Mouse (Mus musculus) embryo, embryonic 11.5 days (tissue): ENCODE data around the gene Gh.
A peak's percentile ranks its signal among the peaks of the same experiment; 100 is the strongest.
"Not testable (repeated sequence)": the region's sequence is repeated elsewhere in the genome, so short reads cannot be mapped to it uniquely, and the experiment has no call there.

Experiments used
- DNase-seq: peaks from one replicate; pipeline ENCODE4 v3.0.0-alpha.2; 2012; ENCODE audit warnings: low read depth, low spot score

The Gh gene

DNA sequence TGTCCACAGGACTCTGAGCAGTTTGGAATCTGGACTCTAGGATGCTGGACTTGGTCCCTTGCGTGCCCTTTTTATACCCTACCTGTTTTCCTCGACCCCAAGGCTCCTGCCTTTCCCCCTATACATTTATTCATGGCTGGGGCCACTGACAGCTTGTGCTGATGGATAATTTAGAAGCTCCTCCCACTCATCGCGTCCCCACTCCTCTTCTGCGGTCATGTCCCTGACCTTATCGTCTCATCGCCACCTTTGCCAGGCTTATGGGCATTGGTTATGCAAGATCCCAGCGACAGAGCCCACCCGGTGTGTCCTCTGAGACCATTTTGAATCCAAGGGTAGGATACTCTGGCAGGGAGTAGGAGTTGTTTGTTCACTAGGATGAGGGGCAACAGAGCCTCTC is at the start of gene Gh:
TSS of gene Gh (minus strand) at position 101 of the 400 bp plus-strand sequence.
- DNase-seq: no peak

- no peak for DNase-seq
Observed at GRCm38 (mm10) chr11:106351253-106351652, 49.6 kb upstream of the Gh start.

DNA sequence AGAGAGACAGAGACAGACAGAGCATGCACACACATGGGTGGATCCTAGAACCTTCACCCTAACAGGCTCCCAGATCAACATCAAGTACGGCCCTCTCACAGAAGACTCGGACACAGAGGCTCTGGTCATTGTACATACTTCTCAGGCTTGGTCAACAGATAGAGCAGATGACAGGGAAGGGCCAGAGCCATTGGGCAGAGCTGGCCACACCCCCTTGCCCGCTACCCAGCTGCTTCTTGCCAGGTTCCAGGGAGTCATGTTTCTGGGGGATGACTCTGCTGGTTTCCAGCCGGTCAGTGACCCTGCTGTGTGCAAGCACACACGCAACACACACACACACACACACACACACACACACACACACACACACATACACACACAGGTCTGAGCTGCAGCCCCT is 49.2 kb upstream of the Gh start:
- DNase-seq: no peak

GRCm38 (mm10) chr11:106349772-106350171 is 48.1 kb upstream of the Gh start:
- DNase-seq: no peak

DNA sequence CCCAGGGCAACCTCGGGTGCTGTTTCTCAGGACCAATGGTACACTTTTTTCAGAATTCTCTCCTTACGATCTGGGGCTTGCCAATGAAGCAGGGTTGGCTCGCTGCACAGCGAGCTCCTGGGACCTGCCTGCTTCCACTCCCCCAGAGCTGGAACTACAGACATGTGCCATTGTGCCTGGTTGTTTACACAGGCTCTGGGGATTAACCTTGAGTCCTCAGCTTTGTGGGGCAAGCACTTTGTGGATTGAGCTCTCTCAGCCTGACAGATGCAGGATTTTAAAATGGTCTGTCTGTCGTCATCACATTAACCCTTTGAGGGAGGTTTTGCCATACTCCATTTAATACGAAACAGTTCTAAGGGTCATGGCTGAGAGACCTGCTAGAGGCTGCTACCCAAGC is 43.2 kb upstream of the Gh start:
- no peak for DNase-seq

GRCm38 (mm10) chr11:106340990-106341520 is 39.4 kb upstream of the Gh start:
- no peak for DNase-seq

- not testable (repeated sequence) for DNase-seq
Observed at GRCm38 (mm10) chr11:106339323-106339722, 37.7 kb upstream of the Gh start.

DNA sequence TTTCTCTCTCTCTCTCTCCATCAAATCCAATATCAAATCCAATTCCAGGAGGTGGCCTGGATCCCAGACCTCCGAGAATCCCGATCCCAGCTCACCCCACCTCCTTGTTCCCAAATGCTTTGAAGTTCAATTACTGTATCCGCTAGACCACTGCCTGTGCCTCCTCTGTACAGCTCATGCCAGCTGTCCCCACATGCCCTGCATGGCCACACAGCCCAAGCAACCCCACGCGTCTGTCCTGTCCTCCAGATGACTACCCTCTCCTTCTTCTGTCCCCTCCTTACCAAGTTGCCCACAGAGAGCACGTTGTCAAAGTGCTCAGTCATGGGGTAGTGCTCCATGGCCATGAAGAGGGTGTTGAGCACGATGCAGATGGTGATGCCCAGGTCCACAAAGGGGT is 37.2 kb upstream of the Gh start:
- no peak for DNase-seq

GRCm38 (mm10) chr11:106338029-106338428 is 36.4 kb upstream of the Gh start:
- DNase-seq: no peak

GRCm38 (mm10) chr11:106334066-106334465 is 32.4 kb upstream of the Gh start:
- DNase-seq: no peak

DNA sequence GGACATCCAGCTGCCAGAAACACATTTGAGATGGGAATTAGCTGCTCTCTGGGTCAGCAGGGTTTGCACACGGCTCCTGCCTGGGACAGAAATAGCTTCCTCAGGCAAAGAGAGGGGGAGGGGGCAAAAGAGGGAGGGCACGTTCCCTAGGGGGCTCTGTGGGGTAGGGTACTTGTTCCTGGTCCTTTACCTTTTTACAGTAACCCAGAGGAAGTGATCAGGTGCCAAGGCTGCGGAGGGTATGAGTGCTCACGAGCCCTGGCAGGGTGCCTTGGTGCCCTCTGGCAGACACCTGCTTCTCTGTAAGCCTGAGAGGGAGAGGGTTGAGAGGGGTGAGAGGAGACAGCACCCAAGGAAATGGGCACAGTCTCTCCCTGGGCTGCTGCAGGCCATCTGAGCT is 30.8 kb upstream of the Gh start:
- DNase-seq: no peak

DNA sequence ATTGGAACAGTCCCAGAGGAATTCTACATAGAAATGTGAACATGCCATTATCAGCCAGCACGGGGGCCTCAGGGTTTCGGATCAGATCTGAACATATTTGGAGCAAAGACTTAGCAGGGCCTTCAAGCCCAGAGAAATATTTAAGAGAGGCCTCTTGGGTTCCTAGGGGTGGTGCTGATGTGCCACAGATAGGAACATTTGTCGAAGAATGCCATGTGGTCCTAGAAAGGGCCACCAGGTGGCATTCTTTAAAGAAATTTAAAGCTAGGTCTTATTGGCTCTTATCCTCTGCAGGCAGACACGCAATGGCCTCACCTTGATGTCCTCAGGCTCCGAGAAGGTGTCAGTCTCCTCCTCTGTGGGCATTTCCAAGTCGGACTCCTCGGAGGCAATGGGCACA is 28.0 kb upstream of the Gh start:
- DNase-seq: no peak

- no peak for DNase-seq
Observed at GRCm38 (mm10) chr11:106329128-106329527, 27.5 kb upstream of the Gh start.

- no peak for DNase-seq
Observed at GRCm38 (mm10) chr11:106328521-106328920, 26.9 kb upstream of the Gh start.

- DNase-seq: no peak
Observed at GRCm38 (mm10) chr11:106326475-106326874, 24.8 kb upstream of the Gh start.

- DNase-seq: peak; percentile 32
Observed at GRCm38 (mm10) chr11:106325566-106326206, 24.0 kb upstream of the Gh start.

DNA sequence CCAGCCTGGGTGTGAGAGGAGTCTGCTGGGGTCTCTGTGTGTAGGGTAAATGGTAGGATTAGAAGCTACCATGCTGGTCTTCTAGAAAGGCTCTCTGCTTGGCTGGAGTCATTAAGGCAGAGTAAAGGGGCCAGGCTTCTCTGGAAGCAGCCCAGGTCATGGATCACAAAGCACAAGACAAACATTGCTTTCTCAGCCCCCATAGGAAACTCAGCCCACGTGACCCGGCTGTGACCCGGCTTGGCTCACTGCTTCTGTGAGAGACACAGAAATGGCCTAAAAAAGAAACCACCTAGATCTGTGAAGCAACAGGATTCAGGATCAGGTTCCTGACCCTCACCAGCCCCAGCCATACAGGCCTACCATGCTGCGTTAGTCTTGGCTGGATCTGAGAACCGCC is 23.2 kb upstream of the Gh start:
- DNase-seq: no peak

- no peak for DNase-seq
Observed at GRCm38 (mm10) chr11:106318406-106319366, 17.0 kb upstream of the Gh start.

- DNase-seq: no peak
Observed at GRCm38 (mm10) chr11:106317801-106318200, 16.1 kb upstream of the Gh start.

DNA sequence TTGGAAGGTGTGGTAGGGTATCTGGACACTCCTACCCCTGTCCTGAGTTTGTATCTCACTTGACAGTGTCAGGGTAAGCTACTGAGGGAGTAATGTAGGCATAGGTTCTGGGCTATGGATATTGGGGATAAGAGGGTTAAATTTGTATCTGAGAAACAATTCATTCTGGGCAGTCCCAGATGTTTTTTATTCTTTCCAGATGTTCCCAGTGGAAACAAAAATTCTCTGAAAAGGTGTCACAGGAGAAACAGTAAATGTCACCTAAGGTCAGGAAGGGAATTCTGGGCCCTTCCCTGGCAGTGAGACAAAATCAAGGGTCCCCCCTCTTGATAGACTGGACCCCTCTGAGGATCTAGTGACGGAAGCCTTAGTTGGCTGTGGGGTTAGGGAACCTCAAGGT is 14.8 kb upstream of the Gh start:
- no peak for DNase-seq

GRCm38 (mm10) chr11:106314333-106314812 is 12.7 kb upstream of the Gh start, which contains the start of gene Cd79b:
Gene Cd79b (minus strand): TSS chr11:106314762.
- no peak for DNase-seq

DNA sequence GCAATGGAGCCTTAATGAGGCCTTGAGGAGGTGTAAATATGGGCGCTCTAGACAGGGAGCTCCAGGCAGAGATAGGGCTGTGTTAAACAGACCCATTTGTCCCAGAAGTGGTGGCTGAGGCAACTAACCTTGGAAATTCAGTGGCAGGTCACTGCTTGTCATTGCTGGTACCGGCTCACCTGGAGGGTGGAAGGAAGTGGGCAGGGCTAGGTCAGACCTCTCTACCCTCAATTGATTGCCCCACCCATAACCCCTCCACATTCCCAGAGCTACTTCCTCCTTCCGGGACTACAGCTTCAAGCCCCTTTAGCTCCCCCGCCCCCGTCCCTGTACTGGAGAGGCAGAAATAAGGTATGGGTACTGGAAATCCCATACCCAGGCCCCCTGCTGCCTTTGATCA is 11.9 kb upstream of the Gh start:
- no peak for DNase-seq
